Mouse (Mus musculus) ES-E14 (cell line): ENCODE data around the gene Rsl1d1.

ENCODE experiments used
- CHD2 ChIP-seq: IDR thresholded peaks from 2 replicates; pipeline ENCODE4 v1.6.1; 2014; ENCODE audit warnings: mild to moderate bottlenecking, low read depth, low read length, inconsistent platforms
- HCFC1 ChIP-seq: IDR thresholded peaks from 2 replicates; pipeline ENCODE4 v1.6.1; 2012; ENCODE audit warnings: low read length, inconsistent platforms, borderline replicate concordance; ENCODE audit not compliant: insufficient read depth
- MAFK ChIP-seq: IDR thresholded peaks from 2 replicates; pipeline ENCODE4 v1.6.1; 2014; ENCODE audit warnings: mild to moderate bottlenecking, low read depth, low read length, inconsistent platforms; ENCODE audit not compliant: insufficient read depth
- ZNF384 ChIP-seq: IDR thresholded peaks from 2 replicates; pipeline ENCODE4 v1.6.1; 2012; ENCODE audit warnings: low read depth, low read length, inconsistent platforms

- TF ChIP-seq CHD2 (no peak), ZNF384 (no peak), HCFC1 (no peak), MAFK (no peak)
These were observed 36.7 kb downstream of the Rsl1d1 start for GRCm38 (mm10) chr16:11166431-11166830.
